Mouse (Mus musculus) frontal cortex, adult (tissue): ENCODE results near the gene Arhgef7.
"Not testable (repeated sequence)": the region's sequence is repeated elsewhere in the genome, so short reads cannot be mapped to it uniquely, and the experiment has no call there.

Experiments used
- ATAC-seq: cut with Nextera tagmentation; 2 replicates; pipeline ENCODE4 v1.9.2; 2017; ENCODE audit warnings: mild to moderate bottlenecking, moderate library complexity, mixed read lengths; ENCODE audit not compliant: low TSS enrichment

Arhgef7 gene

GRCm38 (mm10) chr8:11834200-11834599 is 106.7 kb downstream of the Arhgef7 start:
- peak; percentile 82 for ATAC-seq

DNA sequence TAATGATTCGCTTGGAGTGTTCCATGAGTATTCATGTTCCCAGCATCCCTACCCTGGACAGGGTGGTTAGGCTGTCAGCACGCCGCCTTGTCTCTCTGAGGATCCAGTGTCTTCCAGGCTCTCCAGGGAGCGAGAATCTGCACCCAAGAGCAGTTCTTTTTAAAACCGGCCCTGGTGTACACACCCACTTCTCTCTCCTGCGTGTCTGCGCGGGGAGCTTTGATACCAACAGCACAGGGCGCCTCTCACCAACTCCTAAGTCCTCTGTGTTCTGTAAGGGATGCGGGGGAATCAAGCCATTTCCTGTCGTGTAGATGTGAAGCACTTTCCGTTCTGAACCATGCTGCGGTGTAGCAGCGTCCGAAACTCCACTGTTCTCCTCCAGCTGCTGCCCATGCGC is 107.2 kb downstream of the Arhgef7 start:
- ATAC-seq: peak; percentile 64

GRCm38 (mm10) chr8:11840174-11840573 is 112.7 kb downstream of the Arhgef7 start, which contains the start of gene Tex29:
Tex29 (plus strand) TSS chr8:11840474.
- ATAC-seq: no peak

GRCm38 (mm10) chr8:11841571-11841970 is 114.0 kb downstream of the Arhgef7 start:
- ATAC-seq: peak; percentile 63; the same call in 1 of the 2 replicates

GRCm38 (mm10) chr8:11842757-11843156 is 115.2 kb downstream of the Arhgef7 start:
- ATAC-seq: no peak

GRCm38 (mm10) chr8:11843677-11844315 is 116.3 kb downstream of the Arhgef7 start:
- no peak for ATAC-seq

GRCm38 (mm10) chr8:11844316-11844685 is 116.8 kb downstream of the Arhgef7 start:
- ATAC-seq: no peak

- no peak for ATAC-seq
Observed at GRCm38 (mm10) chr8:11846807-11847206, 119.3 kb downstream of the Arhgef7 start.

GRCm38 (mm10) chr8:11867832-11868231 is 140.3 kb downstream of the Arhgef7 start:
- no peak for ATAC-seq

DNA sequence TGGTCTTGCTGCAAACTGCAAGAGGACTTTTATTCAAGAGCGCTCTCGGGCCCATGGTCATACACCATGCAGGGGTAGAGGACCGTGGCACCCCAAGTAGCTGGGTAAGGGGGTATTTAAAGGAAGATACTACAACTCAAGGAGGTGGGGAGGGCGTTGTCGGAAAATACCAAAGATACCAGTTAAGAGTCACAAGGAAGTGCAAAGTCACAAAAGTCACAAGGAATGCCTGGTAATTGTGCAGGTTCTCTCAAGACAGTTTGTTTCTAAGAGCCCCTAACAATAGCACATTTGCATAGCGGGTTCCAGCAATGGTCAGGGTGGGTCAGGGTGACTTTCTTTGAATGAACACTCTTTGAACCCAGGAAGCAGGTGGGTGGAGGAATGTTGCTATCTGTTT is 146.7 kb downstream of the Arhgef7 start:
- not testable (repeated sequence) for ATAC-seq

- no peak for ATAC-seq
Observed at GRCm38 (mm10) chr8:11884646-11885045, 157.1 kb downstream of the Arhgef7 start.
